Mouse (Mus musculus) lung, embryonic 15.5 days (tissue): ENCODE data around the gene Znfx1. TPM values are rescaled to one million over a fixed set of nuclear protein-coding genes. Genes with fewer than 3 reads are reported as not detected.

ENCODE experiments used
- ATAC-seq: fragments of 200-750 bp; cut with Nextera tagmentation; 2 replicates; pipeline ENCODE4 v1.8.0; 2017; ENCODE audit warnings: moderate number of reproducible peaks, borderline replicate concordance; ENCODE audit not compliant: low FRiP score, low TSS enrichment; ENCODE audit errors: extremely low read depth
- H3K27ac ChIP-seq: fragments of 300-500 bp; sonication (generic); 2 replicates; pipeline ENCODE4 v1.5.1; 2015; ENCODE audit warnings: moderate library complexity, mild to moderate bottlenecking, inconsistent platforms
- H3K27me3 ChIP-seq: fragments of 300-500 bp; sonication (generic); 2 replicates; pipeline ENCODE4 v1.6.1; 2015; ENCODE audit warnings: inconsistent platforms
- H3K36me3 ChIP-seq: fragments of 300-500 bp; sonication (generic); 2 replicates; pipeline ENCODE4 v1.6.1; 2015; ENCODE audit warnings: inconsistent platforms
- H3K4me1 ChIP-seq: fragments of 300-500 bp; sonication (generic); 2 replicates; pipeline ENCODE4 v1.6.1; 2015; ENCODE audit warnings: inconsistent platforms
- H3K4me2 ChIP-seq: fragments of 300-500 bp; sonication (generic); 2 replicates; pipeline ENCODE4 v1.6.1; 2015; ENCODE audit warnings: inconsistent platforms, mild to moderate bottlenecking, moderate library complexity
- H3K4me3 ChIP-seq: fragments of 300-500 bp; sonication (generic); 2 replicates; pipeline ENCODE4 v1.5.1; 2015; ENCODE audit warnings: mild to moderate bottlenecking, inconsistent platforms
- H3K9ac ChIP-seq: fragments of 300-500 bp; sonication (generic); 2 replicates; pipeline ENCODE4 v1.6.1; 2015; ENCODE audit warnings: inconsistent platforms
- H3K9me3 ChIP-seq: fragments of 300-500 bp; sonication (generic); 2 replicates; pipeline ENCODE4 v1.6.1; 2016; ENCODE audit warnings: inconsistent platforms
- WGBS: fragments of 180-500 bp; shearing (Covaris S2); methylation state at CpG from one replicate; pipeline ENCODE4 v1.1.7; 2015; 5-methylcytosine and 5-hydroxymethylcytosine counted together
- polyA plus RNA-seq: library from polyadenylated mRNA; unstranded; fragments of >200 nt; fragmentation: Nextera tagmentation; extraction: Ambion mirVana; gene quantifications from 2 replicates; pipeline ENCODE4 v1.2.1, GENCODE M21; 2015

Gene Znfx1
- polyA plus RNA-seq, 1 experiment from 2014 or later: 6.8 TPM

- 75% methylated on average over 2 of the region's 2 CpGs for WGBS
- Histone ChIP-seq H3K4me1 (no peaks in the 10 kb centered on the region), H3K9ac (no peak overlapping the region), H3K36me3 (no peaks in the 10 kb centered on the region), H3K27me3 (no peaks in the 10 kb centered on the region), H3K4me2 (no peak overlapping the region), H3K27ac (no peak overlapping the region), H3K4me3 (no peak overlapping the region), H3K9me3 (no peaks in the 10 kb centered on the region)
- no peak for ATAC-seq
These were observed 56.5 kb downstream of the Znfx1 start for GRCm38 (mm10) chr2:167006355-167006754.

- 41% methylated on average over 8 of the region's 8 CpGs for WGBS
- no peak for ATAC-seq
- Histone ChIP-seq H3K4me1 (no peaks in the 10 kb centered on the region), H3K27me3 (no peaks in the 10 kb centered on the region), H3K9me3 (no peaks in the 10 kb centered on the region), H3K4me2 (no peak overlapping the region), H3K36me3 (no peaks in the 10 kb centered on the region), H3K4me3 (no peak overlapping the region), H3K27ac (no peak overlapping the region), H3K9ac (no peak overlapping the region)
These were observed 58.5 kb downstream of the Znfx1 start for GRCm38 (mm10) chr2:167004099-167004854.

GRCm38 (mm10) chr2:167001486-167001885, 61.3 kb downstream of the Znfx1 start:
- H3K4me3 ChIP-seq: no peak overlapping the region
- no peak for ATAC-seq
- 65% methylated on average over 9 of the region's 9 CpGs for WGBS

GRCm38 (mm10) chr2:166996533-166996894, 66.3 kb downstream of the Znfx1 start:
- ATAC-seq: peak; percentile 2; the same call in 1 of the 2 replicates
- WGBS: 36% methylated on average over 8 of the region's 8 CpGs

More at GRCm38 (mm10) chr2:167001486-167001885, 61.3 kb downstream of the Znfx1 start:
- Histone ChIP-seq H3K9me3 (no peaks in the 10 kb centered on the region), H3K4me2 (no peak overlapping the region), H3K27ac (no peak overlapping the region), H3K9ac (no peak overlapping the region), H3K36me3 (no peaks in the 10 kb centered on the region), H3K27me3 (no peaks in the 10 kb centered on the region), H3K4me1 (peaks cover 4% of the 10 kb centered on the region)

GRCm38 (mm10) chr2:166995796-166996532, 66.9 kb downstream of the Znfx1 start, which contains the start of gene Stau1:
Gene Stau1, minus strand, starts transcription at chr2:166996299.
- peak; percentile 100 for ATAC-seq
- Histone ChIP-seq H3K9ac (peak within 1 kb of the TSS; percentile 94), H3K36me3 (no peaks in the 10 kb centered on the region), H3K4me1 (peaks cover 42% of the 10 kb centered on the region), H3K4me3 (peak within 1 kb of the TSS; percentile 79), H3K9me3 (no peaks in the 10 kb centered on the region), H3K27me3 (no peaks in the 10 kb centered on the region), H3K4me2 (peak within 1 kb of the TSS; percentile 60), H3K27ac (peak within 1 kb of the TSS; percentile 97)
- under 1% methylated on average over 77 of the region's 88 CpGs for WGBS

More at GRCm38 (mm10) chr2:166996533-166996894, 66.3 kb downstream of the Znfx1 start:
- H3K27ac ChIP-seq: peak overlapping the region; percentile 66
- H3K4me3 ChIP-seq: peak overlapping the region; percentile 79
- no peaks in the 10 kb centered on the region for H3K36me3 ChIP-seq
- no peaks in the 10 kb centered on the region for H3K9me3 ChIP-seq
- H3K9ac ChIP-seq: peak overlapping the region; percentile 50
- H3K27me3 ChIP-seq: no peaks in the 10 kb centered on the region
- peak overlapping the region; percentile 60 for H3K4me2 ChIP-seq
- peaks cover 37% of the 10 kb centered on the region for H3K4me1 ChIP-seq

- H3K9ac ChIP-seq: peak overlapping the region; percentile 94
- H3K4me1 ChIP-seq: peaks cover 48% of the 10 kb centered on the region
- peak overlapping the region; percentile 79 for H3K4me3 ChIP-seq
- ATAC-seq: peak; percentile 3
- H3K4me2 ChIP-seq: peak overlapping the region; percentile 60
- H3K27me3 ChIP-seq: no peaks in the 10 kb centered on the region
- H3K36me3 ChIP-seq: no peaks in the 10 kb centered on the region
- WGBS: under 1% methylated on average over 28 of the region's 28 CpGs
- no peaks in the 10 kb centered on the region for H3K9me3 ChIP-seq
- H3K27ac ChIP-seq: peak overlapping the region; percentile 97
These were observed 67.6 kb downstream of the Znfx1 start for GRCm38 (mm10) chr2:166995021-166995795.

- Histone ChIP-seq H3K4me2 (no peak overlapping the region), H3K27ac (no peak overlapping the region), H3K4me1 (peaks cover 48% of the 10 kb centered on the region), H3K9me3 (no peaks in the 10 kb centered on the region), H3K9ac (no peak overlapping the region), H3K27me3 (no peaks in the 10 kb centered on the region), H3K36me3 (no peaks in the 10 kb centered on the region), H3K4me3 (no peak overlapping the region)
- no peak for ATAC-seq
These were observed 70.9 kb downstream of the Znfx1 start for GRCm38 (mm10) chr2:166991945-166992344.

GRCm38 (mm10) chr2:166990861-166991260, 72.0 kb downstream of the Znfx1 start:
- H3K9ac ChIP-seq: no peak overlapping the region
- H3K4me3 ChIP-seq: no peak overlapping the region
- WGBS: 69% methylated on average over 7 of the region's 7 CpGs
- H3K27me3 ChIP-seq: no peaks in the 10 kb centered on the region
- no peak for ATAC-seq
- no peaks in the 10 kb centered on the region for H3K9me3 ChIP-seq
- no peak overlapping the region for H3K27ac ChIP-seq
- H3K36me3 ChIP-seq: no peaks in the 10 kb centered on the region
- peaks cover 43% of the 10 kb centered on the region for H3K4me1 ChIP-seq
- no peak overlapping the region for H3K4me2 ChIP-seq

Other genes starting within 250 kb of the Znfx1 start
- gene Cse1l, start 157.0 kb downstream of the Znfx1 start, polyA plus RNA-seq: 123 and 127 TPM in 2 replicates
- gene Stau1, start 66.7 kb downstream of the Znfx1 start, polyA plus RNA-seq: 77.4 and 85.7 TPM in 2 replicates
- 45.2 and 49.2 TPM in 2 replicates for gene Ddx27, start 47.8 kb downstream of the Znfx1 start, polyA plus RNA-seq
- gene Kcnb1, start 127.1 kb upstream of the Znfx1 start, polyA plus RNA-seq: 0.25 and 0.31 TPM in 2 replicates
- 14.5 and 15.7 TPM in 2 replicates for gene Ptgis, start 177.6 kb upstream of the Znfx1 start, polyA plus RNA-seq